Mouse (Mus musculus) erythroblast, embryonic 14.5 days (primary cell): Measurements from ENCODE around the gene Jhy. TPM values are rescaled to one million over a fixed set of nuclear protein-coding genes. Genes with fewer than 3 reads are reported as not detected.

ENCODE experiments used
- H3K27me3 ChIP-seq: 2 replicates; pipeline ENCODE4 v1.6.1; 2012; ENCODE audit warnings: inconsistent platforms; ENCODE audit not compliant: control insufficient read depth
- H3K36me3 ChIP-seq: 2 replicates; pipeline ENCODE4 v1.6.1; 2012; ENCODE audit warnings: mild to moderate bottlenecking, inconsistent platforms; ENCODE audit not compliant: control insufficient read depth
- H3K4me1 ChIP-seq: 2 replicates; pipeline ENCODE4 v1.6.1; 2012; ENCODE audit warnings: inconsistent platforms; ENCODE audit not compliant: control insufficient read depth
- H3K4me3 ChIP-seq: replicated peaks from 2 replicates; pipeline ENCODE3; 2012; ENCODE audit warnings: moderate library complexity, mild to moderate bottlenecking, inconsistent platforms
- H3K9me3 ChIP-seq: 2 replicates; pipeline ENCODE4 v1.6.1; 2012; ENCODE audit warnings: low read length, inconsistent platforms, mixed read lengths; ENCODE audit not compliant: control insufficient read depth
- GATA1 ChIP-seq: IDR thresholded peaks from 2 replicates; pipeline ENCODE4 v1.6.1; 2012; ENCODE audit warnings: low read length, inconsistent platforms, mixed read lengths
- TAL1 ChIP-seq: IDR thresholded peaks from 3 replicates; pipeline ENCODE4 v1.6.1; 2012; ENCODE audit warnings: low read length, inconsistent platforms, mixed read lengths
- polyA plus RNA-seq: library from polyadenylated mRNA; stranded (reverse); fragments of >175 nt; gene quantifications from 2 replicates; pipeline ENCODE4 v1.2.3, GENCODE M21; 2012

Jhy gene
- polyA plus RNA-seq, 1 experiment, result 0.02 TPM

DNA sequence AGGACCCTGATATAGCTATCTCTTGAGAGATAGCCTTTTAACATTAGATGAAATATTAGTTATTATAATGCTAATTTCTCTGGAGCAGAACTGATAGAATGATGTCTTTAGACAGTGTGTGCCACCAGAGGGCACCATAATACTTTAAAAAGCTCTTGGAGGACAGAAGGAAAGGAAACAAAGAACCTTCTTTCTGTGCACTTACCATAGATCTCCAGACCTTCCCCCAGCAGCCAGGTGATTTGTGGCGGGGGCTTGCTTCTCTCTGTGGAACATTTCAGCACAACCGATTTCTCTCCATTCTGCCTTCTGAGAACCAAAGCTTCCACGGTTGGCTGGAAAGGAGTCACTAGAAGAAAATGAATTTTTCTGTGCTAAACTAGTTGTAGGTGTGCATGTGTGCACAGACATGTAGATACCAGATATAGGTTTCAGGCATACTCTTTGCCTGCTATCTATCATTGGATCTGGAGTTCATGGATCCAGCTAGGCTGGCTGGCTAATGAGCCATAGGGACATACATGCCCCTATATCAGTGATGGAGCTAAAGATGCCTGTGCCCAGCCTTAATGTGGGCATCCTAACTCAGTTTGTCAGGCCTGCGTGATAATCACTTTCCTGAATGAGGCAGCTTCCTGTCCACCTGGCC is 26.1 kb upstream of the Jhy start:
- Histone ChIP-seq H3K4me3 (no peak overlapping the region), H3K27me3 (no peaks in the 10 kb centered on the region), H3K36me3 (no peaks in the 10 kb centered on the region), H3K9me3 (no peaks in the 10 kb centered on the region), H3K4me1 (no peaks in the 10 kb centered on the region)
- TF ChIP-seq TAL1, result no peak

DNA sequence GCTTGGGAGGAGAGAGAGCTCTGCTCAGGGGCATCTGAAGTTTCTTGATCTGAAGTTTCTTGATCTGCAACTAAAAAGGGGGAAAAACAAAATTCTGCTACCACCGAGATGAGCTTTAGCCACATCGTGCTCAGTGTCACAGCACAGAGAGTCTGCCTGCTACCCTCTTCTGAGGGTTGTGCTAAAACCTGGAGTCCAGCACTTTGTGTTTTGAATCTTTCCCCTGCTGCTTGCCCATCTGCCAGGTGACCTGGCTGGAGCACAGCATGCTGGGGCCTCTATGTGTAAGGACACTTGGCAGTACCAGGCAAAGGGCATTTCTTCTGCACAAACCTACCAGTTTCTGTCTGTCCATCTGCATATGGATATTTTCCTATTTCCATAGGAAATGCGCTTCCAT is 20.4 kb upstream of the Jhy start:
- H3K27me3 ChIP-seq, result peaks cover 3% of the 10 kb centered on the region; the same call in 1 of the 2 replicates
- TF ChIP-seq TAL1, result no peak
- TF ChIP-seq GATA1, result no peak
- H3K9me3 ChIP-seq, result no peaks in the 10 kb centered on the region
- no peaks in the 10 kb centered on the region for H3K4me1 ChIP-seq
- no peaks in the 10 kb centered on the region for H3K36me3 ChIP-seq
- no peak overlapping the region for H3K4me3 ChIP-seq

DNA sequence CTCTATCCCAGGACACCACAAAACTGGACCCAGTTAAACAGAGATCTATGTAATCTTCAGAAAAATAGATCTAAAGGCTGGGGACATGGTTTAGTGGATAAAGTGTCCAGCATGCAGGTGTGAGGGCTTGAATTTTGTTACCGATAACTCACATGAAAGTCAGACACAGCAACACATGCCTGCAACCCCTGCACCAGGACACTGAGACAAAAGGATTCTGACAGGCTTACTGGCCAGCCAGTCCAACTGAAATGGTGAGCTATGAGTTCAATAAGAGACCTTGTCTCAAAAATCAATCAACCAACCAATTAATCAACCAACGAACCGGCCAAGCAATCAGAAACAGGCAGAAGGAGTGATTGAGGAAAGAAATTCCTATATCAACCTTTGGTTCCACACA is 19.8 kb upstream of the Jhy start:
- Histone ChIP-seq H3K4me3 (no peak overlapping the region), H3K27me3 (peaks cover 3% of the 10 kb centered on the region; the same call in 1 of the 2 replicates), H3K4me1 (no peaks in the 10 kb centered on the region), H3K9me3 (no peaks in the 10 kb centered on the region), H3K36me3 (no peaks in the 10 kb centered on the region)
- no peak for TF ChIP-seq GATA1
- TF ChIP-seq TAL1, result no peak

DNA sequence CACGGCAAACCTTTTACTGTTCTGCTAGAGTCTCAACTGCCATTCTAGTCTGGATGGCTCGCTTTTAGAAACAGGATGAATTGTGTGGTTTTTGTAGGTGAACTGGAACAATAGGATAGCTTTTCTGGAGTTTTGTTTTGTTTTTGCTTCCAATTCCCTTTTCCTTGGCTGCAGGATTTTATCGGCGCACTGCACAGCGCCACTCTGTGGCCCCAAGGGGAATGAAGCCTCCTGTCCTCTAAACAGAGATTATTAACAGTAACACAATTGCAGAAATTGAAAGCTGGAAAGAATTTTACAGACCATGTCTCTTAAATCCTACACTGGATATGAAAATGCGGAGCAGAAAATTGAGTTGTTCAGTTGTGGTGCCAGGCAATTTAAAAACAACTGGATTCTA is 18.6 kb upstream of the Jhy start:
- H3K9me3 ChIP-seq, result no peaks in the 10 kb centered on the region
- TF ChIP-seq GATA1 (no peak), TAL1 (no peak)
- no peaks in the 10 kb centered on the region for H3K4me1 ChIP-seq
- no peaks in the 10 kb centered on the region for H3K36me3 ChIP-seq
- H3K27me3 ChIP-seq, result peaks cover 3% of the 10 kb centered on the region; the same call in 1 of the 2 replicates
- H3K4me3 ChIP-seq, result no peak overlapping the region

DNA sequence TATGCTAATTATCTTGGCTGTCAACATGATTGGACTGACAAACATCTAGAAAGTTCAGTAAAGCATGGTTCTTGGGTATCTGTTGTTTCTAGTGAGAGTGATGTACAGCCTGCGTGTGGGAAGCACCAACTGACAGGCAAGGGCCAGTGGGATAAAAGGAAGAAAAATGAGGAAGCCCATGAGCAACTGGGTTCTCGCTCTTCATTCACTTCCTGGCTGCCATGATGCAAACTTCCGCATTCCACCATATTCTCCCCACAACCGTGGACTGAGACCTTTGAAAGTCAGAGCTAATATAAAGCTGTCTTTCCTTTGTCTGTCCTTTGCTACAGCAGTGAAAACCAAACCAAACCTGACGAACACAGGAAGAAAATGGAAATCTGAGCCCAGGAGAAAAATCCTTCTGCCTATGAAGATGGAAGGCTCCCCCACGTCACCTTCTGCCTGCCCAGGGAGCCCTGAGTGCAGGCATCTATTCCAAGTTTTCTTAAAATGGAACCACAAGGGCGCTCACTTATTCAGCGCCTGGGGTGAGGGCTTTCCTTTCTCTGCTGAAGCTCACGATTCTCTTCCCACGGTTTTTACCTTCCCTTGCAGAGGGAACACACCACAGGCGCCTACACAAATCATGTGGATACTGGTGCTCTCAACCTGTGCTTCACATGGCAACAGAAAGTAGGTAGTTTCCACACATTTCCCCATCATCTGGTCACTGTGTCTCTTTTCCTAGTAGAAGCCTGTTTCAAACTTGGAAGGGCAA is 10.3 kb upstream of the Jhy start:
- Histone ChIP-seq H3K4me3 (no peak overlapping the region), H3K27me3 (no peaks in the 10 kb centered on the region), H3K4me1 (no peaks in the 10 kb centered on the region), H3K9me3 (no peaks in the 10 kb centered on the region), H3K36me3 (no peaks in the 10 kb centered on the region)
- TF ChIP-seq TAL1 (no peak), GATA1 (no peak)

DNA sequence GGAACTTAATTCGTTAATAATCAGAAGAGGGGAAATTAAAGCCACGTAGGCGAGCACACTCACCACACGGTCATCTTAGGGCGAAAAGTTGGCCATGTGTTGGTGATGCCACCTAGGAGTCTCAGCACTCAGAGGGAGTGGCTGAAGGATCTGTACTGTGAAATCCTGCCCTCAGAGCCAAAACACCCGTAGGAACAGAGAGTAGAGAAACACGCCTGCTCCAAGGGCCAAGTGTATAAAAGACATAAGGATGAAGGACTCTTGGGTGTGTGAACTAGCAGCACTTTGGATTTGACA is 448 bp upstream of the Jhy start:
- H3K36me3 ChIP-seq, result no peaks in the 10 kb centered on the region
- peaks cover 48% of the 10 kb centered on the region for H3K27me3 ChIP-seq
- no peaks in the 10 kb centered on the region for H3K9me3 ChIP-seq
- H3K4me1 ChIP-seq, result no peaks in the 10 kb centered on the region
- TF ChIP-seq TAL1, result no peak
- no peak for TF ChIP-seq GATA1
- H3K4me3 ChIP-seq, result no peak overlapping the region

DNA sequence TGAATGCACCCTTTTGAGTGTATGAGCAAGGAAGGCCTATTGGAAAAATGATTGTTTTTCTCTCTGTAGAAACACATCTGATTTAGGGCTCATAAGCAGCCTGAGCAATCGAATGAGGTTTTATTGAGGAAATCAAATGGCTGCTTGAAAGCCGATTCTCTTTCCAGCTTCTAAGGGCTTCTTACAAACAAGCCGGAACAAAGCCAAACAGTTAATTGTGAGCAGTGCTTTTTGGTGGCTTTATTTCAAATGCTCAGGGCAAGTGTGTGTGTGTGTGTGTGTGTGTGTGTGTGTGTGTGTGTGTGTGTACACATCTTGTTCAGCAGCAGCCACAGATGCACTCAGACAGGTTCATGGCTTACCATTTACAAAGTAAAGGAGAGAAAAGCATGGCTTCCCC is 2.5 kb downstream of the Jhy start:
- Histone ChIP-seq H3K36me3 (no peaks in the 10 kb centered on the region), H3K9me3 (no peaks in the 10 kb centered on the region), H3K4me3 (no peak overlapping the region), H3K27me3 (peaks cover 46% of the 10 kb centered on the region), H3K4me1 (no peaks in the 10 kb centered on the region)
- TF ChIP-seq TAL1 (no peak), GATA1 (no peak)

DNA sequence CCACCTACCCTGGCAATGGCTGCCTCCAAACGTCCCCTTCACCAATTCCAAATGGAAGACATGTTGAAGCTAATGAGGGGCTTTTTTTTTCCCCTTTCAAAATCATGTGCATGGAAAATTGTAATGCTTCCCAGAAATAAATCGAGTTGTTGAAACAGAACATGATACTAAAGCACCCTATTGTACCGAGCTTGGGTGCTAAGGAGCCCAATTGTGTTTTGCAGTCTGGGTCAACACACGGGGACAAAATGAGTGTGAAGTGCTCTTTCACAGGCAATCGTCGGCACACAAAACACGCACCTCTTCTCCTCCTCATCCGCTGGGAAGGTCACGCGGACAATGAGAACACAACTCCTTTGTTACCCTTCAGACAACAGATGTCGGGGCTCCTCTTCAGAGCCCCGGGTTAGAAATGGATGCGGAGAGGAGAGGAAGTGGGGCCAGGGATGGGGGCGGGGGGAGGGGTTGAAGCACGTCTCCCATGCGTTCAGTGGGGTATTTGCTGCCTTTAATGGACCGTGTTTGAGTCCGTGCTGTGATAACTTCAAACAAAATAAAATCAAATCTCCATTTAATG is 14.8 kb downstream of the Jhy start:
- no peaks in the 10 kb centered on the region for H3K9me3 ChIP-seq
- no peaks in the 10 kb centered on the region for H3K4me1 ChIP-seq
- TF ChIP-seq GATA1 (no peak), TAL1 (no peak)
- no peak overlapping the region for H3K4me3 ChIP-seq
- no peaks in the 10 kb centered on the region for H3K36me3 ChIP-seq
- H3K27me3 ChIP-seq, result no peaks in the 10 kb centered on the region; the same call in 1 of the 2 replicates

DNA sequence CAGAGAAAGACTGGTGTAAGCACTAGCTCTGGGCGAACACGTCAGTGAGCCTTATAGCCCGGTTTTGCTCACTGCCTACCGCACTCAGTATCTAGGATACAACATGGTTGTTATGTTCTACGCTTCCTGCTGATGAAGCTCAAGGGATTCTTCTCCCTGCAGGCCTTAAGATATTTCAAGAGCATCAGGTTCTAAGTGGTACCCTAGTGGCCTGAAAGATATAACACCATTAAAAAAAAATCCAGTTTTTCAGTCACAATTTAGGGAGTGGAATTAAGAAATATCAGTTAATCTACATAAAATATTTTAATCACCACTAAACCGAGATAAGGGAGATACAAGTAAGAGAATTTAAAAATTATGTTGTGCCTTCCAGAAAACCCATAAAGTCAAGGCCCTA is 15.4 kb downstream of the Jhy start:
- Histone ChIP-seq H3K4me1 (no peaks in the 10 kb centered on the region), H3K4me3 (no peak overlapping the region), H3K27me3 (no peaks in the 10 kb centered on the region; the same call in 1 of the 2 replicates), H3K9me3 (no peaks in the 10 kb centered on the region), H3K36me3 (no peaks in the 10 kb centered on the region)
- TF ChIP-seq GATA1 (no peak), TAL1 (no peak)

DNA sequence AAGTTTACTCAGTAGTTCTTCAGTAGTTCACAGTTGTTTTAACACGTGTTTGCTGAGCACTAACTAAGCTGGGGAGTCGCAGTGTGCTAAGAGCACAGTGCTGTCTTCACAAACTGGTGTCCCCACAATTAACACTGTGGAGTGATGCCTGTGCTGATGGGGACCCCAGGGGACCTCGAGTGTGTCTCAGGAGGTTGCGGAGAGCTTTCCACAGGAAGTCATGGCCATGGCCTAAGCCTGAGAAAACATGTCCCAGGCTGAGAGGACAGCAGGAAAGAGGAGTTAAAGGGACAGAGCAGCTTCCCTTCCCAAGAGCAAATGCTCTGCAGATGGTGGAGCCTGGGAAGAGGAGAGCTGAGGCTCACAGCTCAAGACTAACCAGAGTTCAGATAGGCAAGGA is 16.8 kb downstream of the Jhy start:
- H3K9me3 ChIP-seq, result no peaks in the 10 kb centered on the region
- no peaks in the 10 kb centered on the region; the same call in 1 of the 2 replicates for H3K27me3 ChIP-seq
- no peaks in the 10 kb centered on the region for H3K36me3 ChIP-seq
- no peak overlapping the region for H3K4me3 ChIP-seq
- no peaks in the 10 kb centered on the region for H3K4me1 ChIP-seq
- TF ChIP-seq GATA1, result no peak
- no peak for TF ChIP-seq TAL1
